Mouse (Mus musculus) hindbrain, embryonic 11.5 days (tissue): Measurements from ENCODE around the gene Gm21764. TPM values are rescaled to one million over a fixed set of nuclear protein-coding genes. Genes with fewer than 3 reads are reported as not detected.
"Not testable (repeated sequence)": the region's sequence is repeated elsewhere in the genome, so short reads cannot be mapped to it uniquely, and the experiment has no call there.

ENCODE experiments used
- ATAC-seq: fragments of 200-750 bp; cut with Nextera tagmentation; 2 replicates; pipeline ENCODE4 v1.8.0; 2017; ENCODE audit warnings: mild to moderate bottlenecking, moderate TSS enrichment, moderate library complexity; ENCODE audit not compliant: low FRiP score
- DNase-seq: peaks from one replicate; pipeline ENCODE4 v3.0.0-alpha.2; 2015; ENCODE audit warnings: low spot score
- H3K27ac ChIP-seq: fragments of 300-500 bp; sonication (generic); 2 replicates; pipeline ENCODE4 v1.5.1; 2014; ENCODE audit warnings: mild to moderate bottlenecking, low read depth, low read length
- H3K27me3 ChIP-seq: fragments of 300-500 bp; sonication (generic); 2 replicates; pipeline ENCODE4 v1.6.1; 2014; ENCODE audit warnings: mild to moderate bottlenecking, low read length, moderate library complexity, mixed read lengths; ENCODE audit not compliant: control insufficient read depth, insufficient read depth
- H3K36me3 ChIP-seq: fragments of 300-500 bp; sonication (generic); 2 replicates; pipeline ENCODE4 v1.6.1; 2014; ENCODE audit warnings: mild to moderate bottlenecking, low read length, moderate library complexity, mixed read lengths; ENCODE audit not compliant: control insufficient read depth, insufficient read depth
- H3K4me1 ChIP-seq: fragments of 300-500 bp; sonication (generic); replicated peaks from 2 replicates; pipeline ENCODE4 v1.6.1; 2014; ENCODE audit warnings: low read length, mixed read lengths; ENCODE audit not compliant: control insufficient read depth, insufficient read depth
- H3K4me2 ChIP-seq: fragments of 300-500 bp; sonication (generic); replicated peaks from 2 replicates; pipeline ENCODE4 v1.6.1; 2014; ENCODE audit warnings: mild to moderate bottlenecking, low read depth, low read length
- H3K4me3 ChIP-seq: fragments of 300-500 bp; sonication (generic); 2 replicates; pipeline ENCODE4 v1.5.1; 2014; ENCODE audit warnings: low read depth, low read length
- H3K9ac ChIP-seq: fragments of 300-500 bp; sonication (generic); 2 replicates; pipeline ENCODE4 v1.6.1; 2014; ENCODE audit warnings: low read depth, low read length
- H3K9me3 ChIP-seq: fragments of 300-500 bp; sonication (generic); 2 replicates; pipeline ENCODE4 v1.6.1; 2016; ENCODE audit warnings: low read length; ENCODE audit not compliant: control insufficient read depth
- WGBS: fragments of 180-500 bp; shearing (Covaris S2); extraction: QIAGEN DNeasy Blood & Tissue Kit; methylation state at CpG from one replicate; pipeline ENCODE4 v1.1.7; 2014; 5-methylcytosine and 5-hydroxymethylcytosine counted together
- polyA plus RNA-seq: library from polyadenylated mRNA; unstranded; fragments of >200 nt; fragmentation: Nextera tagmentation; extraction: Ambion mirVana; gene quantifications from 2 replicates; pipeline ENCODE4 v1.2.1, GENCODE M21; 2014

The Gm21764 gene
- polyA plus RNA-seq: not detected in 2 replicates

DNA sequence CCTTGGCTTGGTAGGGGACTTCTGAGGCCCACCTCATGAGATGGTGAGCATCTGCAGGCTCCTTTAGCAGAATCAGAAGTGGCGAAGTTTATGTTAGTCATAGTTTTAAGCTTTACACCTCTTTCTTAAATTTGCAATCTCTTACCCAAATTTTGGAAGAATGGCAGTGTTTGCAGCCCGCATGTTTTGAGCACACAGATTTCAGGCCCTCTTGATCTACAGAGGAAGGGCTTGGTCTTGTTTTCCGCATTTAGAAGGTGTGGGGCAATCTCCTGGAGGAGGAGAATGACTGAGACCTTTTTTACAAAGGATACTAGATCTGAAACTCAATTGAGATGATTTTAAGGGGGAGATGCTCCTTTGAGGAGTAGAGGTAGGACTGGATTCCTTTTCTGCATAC lies at the start of gene Gm21764:
TSS of gene Gm21764 (minus strand) at position 101 of the 400 bp plus-strand sequence.
- no CpG with 5 or more reads among the region's 3 CpGs for WGBS
- not testable (repeated sequence) for H3K9ac ChIP-seq, H3K27ac ChIP-seq, DNase-seq, ATAC-seq, H3K4me3 ChIP-seq, H3K27me3 ChIP-seq, H3K4me1 ChIP-seq, H3K4me2 ChIP-seq, H3K36me3 ChIP-seq, H3K9me3 ChIP-seq

- H3K9ac ChIP-seq, H3K36me3 ChIP-seq, H3K27me3 ChIP-seq, H3K4me1 ChIP-seq, H3K27ac ChIP-seq, ATAC-seq, H3K9me3 ChIP-seq, H3K4me2 ChIP-seq, DNase-seq, H3K4me3 ChIP-seq: not testable (repeated sequence)
These were observed 27.2 kb upstream of the Gm21764 start, which contains the start of gene Ssty1 for GRCm38 (mm10) chrY:18088816-18089215. Gene Ssty1 (plus strand): TSS chrY:18089116.

Other genes with a start within 250 kb of the Gm21764 start
- gene Gm21904, start 215.5 kb downstream of the Gm21764 start, polyA plus RNA-seq: not detected in 2 replicates
- not detected in 2 replicates for gene Gm20772, start 187.1 kb downstream of the Gm21764 start, polyA plus RNA-seq
- not detected in 2 replicates for gene Gm20831, start 187.1 kb downstream of the Gm21764 start, polyA plus RNA-seq
- not detected in 2 replicates for gene Srsy, start 124.5 kb downstream of the Gm21764 start, polyA plus RNA-seq
- gene Ssty1, start 27.3 kb upstream of the Gm21764 start, polyA plus RNA-seq: not detected in 2 replicates